Mouse (Mus musculus): ENCODE results near the gene Mettl27. TPM values are rescaled to one million over a fixed set of nuclear protein-coding genes. Genes with fewer than 3 reads are reported as not detected.

The Mettl27 gene
- polyA plus RNA-seq, 1 experiment, result 4.1 TPM

- H3K4me3 ChIP-seq (ENCODE audit: insufficient read depth, low read length), result no peak overlapping the region
- TF ChIP-seq POLR2A (IDR thresholded peaks at IDR 0.05; ENCODE audit: low read depth, low read length), result no peak
- TF ChIP-seq CTCF (IDR thresholded peaks at IDR 0.05; ENCODE audit: borderline replicate concordance, insufficient read depth, low read length), result no peak
- H3K27ac ChIP-seq (ENCODE audit: insufficient read depth, low read length), result no peak overlapping the region
- peaks cover 15% of the 10 kb centered on the region; the same call in 1 of the 2 replicates for H3K4me1 ChIP-seq (ENCODE audit: control insufficient read depth, insufficient read depth, low read length)
These were observed 14.1 kb downstream of the Mettl27 start for GRCm38 (mm10) chr5:134946063-134946856.

- H3K27ac ChIP-seq (ENCODE audit: insufficient read depth, low read length), result no peak within 1 kb of the TSS
These were observed 14.7 kb downstream of the Mettl27 start, which contains the start of gene Cldn4 for GRCm38 (mm10) chr5:134946857-134947255. Cldn4 (minus strand) TSS chr5:134946934.

GRCm38 (mm10) chr5:134947420-134948084 lies 15.4 kb downstream of the Mettl27 start:
- no peak for TF ChIP-seq POLR2A (IDR thresholded peaks at IDR 0.05; ENCODE audit: low read depth, low read length)
- TF ChIP-seq CTCF (IDR thresholded peaks at IDR 0.05; ENCODE audit: borderline replicate concordance, insufficient read depth, low read length), result no peak
- H3K4me1 ChIP-seq (ENCODE audit: control insufficient read depth, insufficient read depth, low read length), result peaks cover 18% of the 10 kb centered on the region; the same call in 1 of the 2 replicates
- H3K27ac ChIP-seq (ENCODE audit: insufficient read depth, low read length), result no peak overlapping the region
- no peak overlapping the region for H3K4me3 ChIP-seq (ENCODE audit: insufficient read depth, low read length)

More at GRCm38 (mm10) chr5:134946857-134947255, 14.7 kb downstream of the Mettl27 start, which contains the start of gene Cldn4:
- H3K4me3 ChIP-seq (ENCODE audit: insufficient read depth, low read length), result no peak within 1 kb of the TSS
- TF ChIP-seq POLR2A (IDR thresholded peaks at IDR 0.05; ENCODE audit: low read depth, low read length) (no peak), CTCF (IDR thresholded peaks at IDR 0.05; ENCODE audit: borderline replicate concordance, insufficient read depth, low read length) (no peak)
- H3K4me1 ChIP-seq (ENCODE audit: control insufficient read depth, insufficient read depth, low read length), result peaks cover 18% of the 10 kb centered on the region; the same call in 1 of the 2 replicates

- TF ChIP-seq POLR2A (IDR thresholded peaks at IDR 0.05; ENCODE audit: low read depth, low read length), result no peak
- no peak for TF ChIP-seq CTCF (IDR thresholded peaks at IDR 0.05; ENCODE audit: borderline replicate concordance, insufficient read depth, low read length)
- no peak overlapping the region for H3K4me3 ChIP-seq (ENCODE audit: insufficient read depth, low read length)
- no peak overlapping the region for H3K27ac ChIP-seq (ENCODE audit: insufficient read depth, low read length)
These were observed 15.9 kb downstream of the Mettl27 start for GRCm38 (mm10) chr5:134948085-134948439.

GRCm38 (mm10) chr5:134951053-134951884 lies 19.1 kb downstream of the Mettl27 start:
- no peak for TF ChIP-seq CTCF (IDR thresholded peaks at IDR 0.05; ENCODE audit: borderline replicate concordance, insufficient read depth, low read length)
- TF ChIP-seq POLR2A (IDR thresholded peaks at IDR 0.05; ENCODE audit: low read depth, low read length), result no peak
- no peak overlapping the region for H3K4me3 ChIP-seq (ENCODE audit: insufficient read depth, low read length)
- H3K27ac ChIP-seq (ENCODE audit: insufficient read depth, low read length), result no peak overlapping the region
- peaks cover 16% of the 10 kb centered on the region for H3K4me1 ChIP-seq (ENCODE audit: control insufficient read depth, insufficient read depth, low read length)

More at GRCm38 (mm10) chr5:134948085-134948439, 15.9 kb downstream of the Mettl27 start:
- peaks cover 13% of the 10 kb centered on the region; the same call in 1 of the 2 replicates for H3K4me1 ChIP-seq (ENCODE audit: control insufficient read depth, insufficient read depth, low read length)

- TF ChIP-seq POLR2A (IDR thresholded peaks at IDR 0.05; ENCODE audit: low read depth, low read length) (no peak), CTCF (IDR thresholded peaks at IDR 0.05; ENCODE audit: borderline replicate concordance, insufficient read depth, low read length) (no peak)
- Histone ChIP-seq H3K4me3 (ENCODE audit: insufficient read depth, low read length) (no peak overlapping the region), H3K27ac (ENCODE audit: insufficient read depth, low read length) (no peak overlapping the region), H3K4me1 (ENCODE audit: control insufficient read depth, insufficient read depth, low read length) (peaks cover 22% of the 10 kb centered on the region)
These were observed 23.3 kb downstream of the Mettl27 start for GRCm38 (mm10) chr5:134955491-134955890.

GRCm38 (mm10) chr5:134959114-134959513 lies 26.9 kb downstream of the Mettl27 start:
- TF ChIP-seq CTCF (IDR thresholded peaks at IDR 0.05; ENCODE audit: borderline replicate concordance, insufficient read depth, low read length) (no peak), POLR2A (IDR thresholded peaks at IDR 0.05; ENCODE audit: low read depth, low read length) (no peak)
- Histone ChIP-seq H3K4me1 (ENCODE audit: control insufficient read depth, insufficient read depth, low read length) (peaks cover 19% of the 10 kb centered on the region), H3K27ac (ENCODE audit: insufficient read depth, low read length) (0 out of 2 replicates have a peak overlapping the region, but pooled peaks have one; percentile 39), H3K4me3 (ENCODE audit: insufficient read depth, low read length) (no peak overlapping the region)

GRCm38 (mm10) chr5:134960430-134960829 lies 28.3 kb downstream of the Mettl27 start:
- TF ChIP-seq POLR2A (IDR thresholded peaks at IDR 0.05; ENCODE audit: low read depth, low read length), result no peak
- no peak for TF ChIP-seq CTCF (IDR thresholded peaks at IDR 0.05; ENCODE audit: borderline replicate concordance, insufficient read depth, low read length)
- H3K27ac ChIP-seq (ENCODE audit: insufficient read depth, low read length), result no peak overlapping the region
- no peak overlapping the region for H3K4me3 ChIP-seq (ENCODE audit: insufficient read depth, low read length)
- H3K4me1 ChIP-seq (ENCODE audit: control insufficient read depth, insufficient read depth, low read length), result peaks cover 17% of the 10 kb centered on the region; the same call in 1 of the 2 replicates

- Histone ChIP-seq H3K27ac (ENCODE audit: insufficient read depth, low read length) (no peak overlapping the region), H3K4me3 (ENCODE audit: insufficient read depth, low read length) (no peak overlapping the region), H3K4me1 (ENCODE audit: control insufficient read depth, insufficient read depth, low read length) (peaks cover 15% of the 10 kb centered on the region; the same call in 1 of the 2 replicates)
- no peak for TF ChIP-seq CTCF (IDR thresholded peaks at IDR 0.05; ENCODE audit: borderline replicate concordance, insufficient read depth, low read length)
These were observed 29.4 kb downstream of the Mettl27 start for GRCm38 (mm10) chr5:134961519-134961918.

Measured in embryonic fibroblast, embryonic 13.5 days (primary cell).